14 mouse cellular contexts compared by ENCODE assay signal in genomic region chr2:138446943-138447342, GRCm38 (mm10).
"Had no signal": no experiment of that assay in that cellular context is flagged by ENCODE, and none has a peak within 500 bp of the region (broad histone marks: within the 10 kb centered on the region; RNA-seq: fewer than 3 reads in every experiment).

No protein-coding gene starts in this region.

- H3K9me3 ChIP-seq: kidney, embryonic 15.5 days; liver, embryonic 15.5 days; neural tube, embryonic 15.5 days had no signal

- H3K4me3 ChIP-seq: kidney, embryonic 15.5 days; liver, embryonic 15.5 days; neural tube, embryonic 15.5 days had no signal

- H3K4me2 ChIP-seq: kidney, embryonic 15.5 days; liver, embryonic 11.5 days; liver, embryonic 15.5 days; neural tube, embryonic 15.5 days had no signal

- H3K36me3 ChIP-seq: kidney, embryonic 15.5 days; liver, embryonic 15.5 days; neural tube, embryonic 15.5 days had no signal

- H3K4me1 ChIP-seq: kidney, embryonic 15.5 days; liver, embryonic 15.5 days had no signal

- ATAC-seq: lung, postnatal 0 days had no signal

- H3K27ac ChIP-seq: kidney, embryonic 15.5 days; liver, embryonic 15.5 days; neural tube, embryonic 15.5 days had no signal

- DNase-seq: kidney, adult 2 months; kidney, postnatal 25 days; layer of hippocampus, adult 9-11 months; layer of hippocampus, postnatal 36 days; lung, adult 2 months; lung, postnatal 36 days; right cerebral cortex, adult 18-20 months; right cerebral cortex, postnatal 25 days; thymus, postnatal 36 days had no signal

- H3K27me3 ChIP-seq: kidney, embryonic 15.5 days; liver, embryonic 15.5 days; neural tube, embryonic 15.5 days had no signal

- H3K9ac ChIP-seq: kidney, embryonic 15.5 days; liver, embryonic 15.5 days; neural tube, embryonic 15.5 days had no signal
